Mouse (Mus musculus) G1E (cell line): ENCODE data around the gene Kank2.

Experiments
- CTCF ChIP-seq: IDR thresholded peaks from 2 replicates; pipeline ENCODE4 v1.5.1; 2012; ENCODE audit warnings: low read depth, low read length, inconsistent platforms, mixed read lengths
- GATA1 ChIP-seq: IDR thresholded peaks from 2 replicates; pipeline ENCODE4 v1.6.1; 2012; ENCODE audit warnings: borderline replicate concordance, low read length, inconsistent platforms, mixed read lengths

DNA sequence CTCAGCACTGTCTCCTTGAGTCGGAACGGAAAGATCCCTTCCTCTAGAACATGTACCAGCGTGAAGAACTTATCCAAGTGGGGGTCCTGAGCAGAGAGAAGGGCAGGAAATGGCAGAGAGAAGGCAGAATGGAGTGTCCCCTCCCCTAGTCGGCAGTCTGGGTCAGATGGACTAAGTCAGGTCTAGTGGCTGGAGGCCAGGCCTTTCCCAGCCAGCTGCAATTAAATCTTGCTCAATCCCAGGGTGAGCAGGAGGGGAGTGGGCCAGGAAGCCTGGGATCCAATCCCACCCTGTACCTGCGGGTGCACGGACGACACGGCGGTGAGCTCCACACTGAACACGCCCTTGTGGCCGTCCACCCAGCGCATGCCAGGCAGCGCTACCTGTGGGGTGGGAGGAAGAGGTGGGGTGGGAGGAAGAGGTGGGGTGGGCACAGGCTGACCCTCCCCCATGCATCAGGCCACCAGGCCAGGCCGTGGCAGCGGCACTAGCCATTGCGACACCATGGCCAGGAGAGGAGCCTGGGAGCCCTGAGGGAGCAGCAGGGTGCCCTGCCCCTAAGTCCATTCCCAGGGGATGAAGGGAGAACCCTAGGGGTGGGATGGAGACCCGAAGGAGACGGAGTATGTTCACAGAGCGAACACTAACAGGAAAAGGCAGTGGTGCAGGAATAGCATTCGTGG lies 33.2 kb upstream of the Kank2 start:
- TF ChIP-seq CTCF (no peak), GATA1 (no peak)
